Mouse (Mus musculus) embryonic facial prominence, embryonic 13.5 days (tissue): ENCODE measurements at regions not wholly inside any gene's neighbourhood (a gene's known extent, or its start where the extent isn't known, plus 50 kb on each side); places are given as distances from the start of the nearest gene placed in this dataset.

ENCODE experiments used
- ATAC-seq: fragments of 200-750 bp; cut with Nextera tagmentation; 2 replicates; pipeline ENCODE4 v1.8.0; 2017; ENCODE audit warnings: low read depth; ENCODE audit not compliant: insufficient number of reproducible peaks, insufficient read depth, low FRiP score, low TSS enrichment
- H3K27ac ChIP-seq: fragments of 300-500 bp; sonication (generic); 2 replicates; pipeline ENCODE4 v1.5.1; 2015; ENCODE audit warnings: moderate library complexity, mild to moderate bottlenecking, inconsistent platforms
- H3K27me3 ChIP-seq: fragments of 300-500 bp; sonication (generic); 2 replicates; pipeline ENCODE4 v1.6.1; 2015; ENCODE audit warnings: mild to moderate bottlenecking, inconsistent platforms
- H3K36me3 ChIP-seq: fragments of 300-500 bp; sonication (generic); 2 replicates; pipeline ENCODE4 v1.6.1; 2015; ENCODE audit warnings: mild to moderate bottlenecking, inconsistent platforms
- H3K4me1 ChIP-seq: fragments of 300-500 bp; sonication (generic); 2 replicates; pipeline ENCODE4 v1.6.1; 2015; ENCODE audit warnings: inconsistent platforms
- H3K4me2 ChIP-seq: fragments of 300-500 bp; sonication (generic); 2 replicates; pipeline ENCODE4 v1.6.1; 2015; ENCODE audit warnings: moderate library complexity, mild to moderate bottlenecking, inconsistent platforms
- H3K4me3 ChIP-seq: fragments of 300-500 bp; sonication (generic); 2 replicates; pipeline ENCODE4 v1.5.1; 2015; ENCODE audit warnings: mild to moderate bottlenecking, inconsistent platforms
- H3K9ac ChIP-seq: fragments of 300-500 bp; sonication (generic); 2 replicates; pipeline ENCODE4 v1.6.1; 2015; ENCODE audit warnings: mild to moderate bottlenecking, inconsistent platforms
- H3K9me3 ChIP-seq: fragments of 300-500 bp; sonication (generic); 2 replicates; pipeline ENCODE4 v1.6.1; 2016; ENCODE audit warnings: inconsistent platforms
- WGBS: fragments of 180-500 bp; shearing (Covaris S2); methylation state at CpG from one replicate; pipeline ENCODE4 v1.1.7; 2015; ENCODE audit warnings: mixed read lengths; 5-methylcytosine and 5-hydroxymethylcytosine counted together

GRCm38 (mm10) chr7:58310096-58310495 is 345.9 kb upstream of the Atp10a start:
- no peaks in the 10 kb centered on the region for H3K9me3 ChIP-seq
- H3K4me3 ChIP-seq = no peak overlapping the region
- ATAC-seq = no peak
- H3K4me1 ChIP-seq = no peaks in the 10 kb centered on the region
- no peak overlapping the region for H3K4me2 ChIP-seq
- H3K27ac ChIP-seq = no peak overlapping the region
- no peak overlapping the region for H3K9ac ChIP-seq
- WGBS = 83% methylated on average over 2 of the region's 2 CpGs
- H3K27me3 ChIP-seq = no peaks in the 10 kb centered on the region
- no peaks in the 10 kb centered on the region for H3K36me3 ChIP-seq

- Histone ChIP-seq H3K9me3 (no peaks in the 10 kb centered on the region), H3K4me2 (no peak overlapping the region), H3K27ac (no peak overlapping the region), H3K4me3 (no peak overlapping the region), H3K27me3 (no peaks in the 10 kb centered on the region), H3K4me1 (no peaks in the 10 kb centered on the region), H3K9ac (no peak overlapping the region), H3K36me3 (no peaks in the 10 kb centered on the region)
- no peak for ATAC-seq
- 48% methylated on average over 1 of the region's 1 CpGs for WGBS
Observed at GRCm38 (mm10) chr7:58322381-58322780, 333.6 kb upstream of the Atp10a start.

- no peak overlapping the region for H3K4me3 ChIP-seq
- no peaks in the 10 kb centered on the region for H3K27me3 ChIP-seq
- H3K9me3 ChIP-seq = no peaks in the 10 kb centered on the region
- ATAC-seq = no peak
- no peak overlapping the region for H3K9ac ChIP-seq
- H3K27ac ChIP-seq = no peak overlapping the region
- no peaks in the 10 kb centered on the region for H3K4me1 ChIP-seq
- no peak overlapping the region for H3K4me2 ChIP-seq
- H3K36me3 ChIP-seq = no peaks in the 10 kb centered on the region
- WGBS = 71% methylated on average over 1 of the region's 1 CpGs
Observed at GRCm38 (mm10) chr7:58367384-58367783, 288.6 kb upstream of the Atp10a start.

- WGBS = 79% methylated on average over 1 of the region's 1 CpGs
- no peak overlapping the region for H3K9ac ChIP-seq
- no peaks in the 10 kb centered on the region for H3K36me3 ChIP-seq
- H3K4me2 ChIP-seq = no peak overlapping the region
- no peak overlapping the region for H3K27ac ChIP-seq
- no peaks in the 10 kb centered on the region for H3K9me3 ChIP-seq
- H3K4me3 ChIP-seq = no peak overlapping the region
- no peaks in the 10 kb centered on the region for H3K27me3 ChIP-seq
- no peaks in the 10 kb centered on the region for H3K4me1 ChIP-seq
- no peak for ATAC-seq
Observed at GRCm38 (mm10) chr7:58383401-58383800, 272.6 kb upstream of the Atp10a start.

- no peak overlapping the region for H3K27ac ChIP-seq
- no peak overlapping the region for H3K4me3 ChIP-seq
- WGBS = 43% methylated on average over 1 of the region's 1 CpGs
- no peaks in the 10 kb centered on the region for H3K9me3 ChIP-seq
- ATAC-seq = no peak
- no peak overlapping the region for H3K4me2 ChIP-seq
- H3K4me1 ChIP-seq = no peaks in the 10 kb centered on the region
- H3K9ac ChIP-seq = no peak overlapping the region
- H3K36me3 ChIP-seq = no peaks in the 10 kb centered on the region
- no peaks in the 10 kb centered on the region for H3K27me3 ChIP-seq
Observed at GRCm38 (mm10) chr7:58388326-58388725, 267.6 kb upstream of the Atp10a start.

- Histone ChIP-seq H3K9ac (no peak overlapping the region), H3K4me1 (0 out of 2 replicates have a peak, but pooled peaks cover 2% of the 10 kb centered on the region), H3K27ac (no peak overlapping the region), H3K4me3 (no peak overlapping the region), H3K4me2 (no peak overlapping the region), H3K9me3 (no peaks in the 10 kb centered on the region), H3K27me3 (no peaks in the 10 kb centered on the region), H3K36me3 (no peaks in the 10 kb centered on the region)
- ATAC-seq = no peak
- 70% methylated on average over 4 of the region's 4 CpGs for WGBS
Observed at GRCm38 (mm10) chr7:58392391-58393115, 263.4 kb upstream of the Atp10a start.

GRCm38 (mm10) chr7:58397992-58398391 is 258.0 kb upstream of the Atp10a start:
- Histone ChIP-seq H3K9ac (peak overlapping the region; percentile 75), H3K27ac (peak overlapping the region; percentile 92), H3K4me1 (peaks cover 12% of the 10 kb centered on the region; the same call in 1 of the 2 replicates), H3K36me3 (no peaks in the 10 kb centered on the region), H3K4me3 (peak overlapping the region; percentile 62), H3K9me3 (no peaks in the 10 kb centered on the region), H3K4me2 (peak overlapping the region; percentile 64), H3K27me3 (no peaks in the 10 kb centered on the region)
- ATAC-seq = no peak
- WGBS = 11% methylated on average over 6 of the region's 6 CpGs

GRCm38 (mm10) chr7:58398558-58399144 is 257.3 kb upstream of the Atp10a start:
- H3K36me3 ChIP-seq = no peaks in the 10 kb centered on the region
- H3K9me3 ChIP-seq = no peaks in the 10 kb centered on the region
- H3K4me3 ChIP-seq = peak overlapping the region; percentile 62
- no peaks in the 10 kb centered on the region for H3K27me3 ChIP-seq
- H3K4me2 ChIP-seq = peak overlapping the region; percentile 64
- peak overlapping the region; percentile 75 for H3K9ac ChIP-seq
- peaks cover 12% of the 10 kb centered on the region; the same call in 1 of the 2 replicates for H3K4me1 ChIP-seq
- H3K27ac ChIP-seq = peak overlapping the region; percentile 92
- no peak for ATAC-seq
- 1% methylated on average over 9 of the region's 9 CpGs for WGBS

GRCm38 (mm10) chr7:58399145-58399604 is 256.8 kb upstream of the Atp10a start:
- under 1% methylated on average over 21 of the region's 21 CpGs for WGBS
- Histone ChIP-seq H3K4me2 (peak overlapping the region; percentile 64), H3K27ac (peak overlapping the region; percentile 92), H3K4me3 (peak overlapping the region; percentile 62), H3K36me3 (no peaks in the 10 kb centered on the region), H3K27me3 (no peaks in the 10 kb centered on the region), H3K9ac (peak overlapping the region; percentile 75), H3K9me3 (no peaks in the 10 kb centered on the region), H3K4me1 (peaks cover 12% of the 10 kb centered on the region; the same call in 1 of the 2 replicates)
- ATAC-seq = peak; percentile 97

GRCm38 (mm10) chr7:58399651-58400050 is 256.3 kb upstream of the Atp10a start:
- no peaks in the 10 kb centered on the region for H3K36me3 ChIP-seq
- H3K4me1 ChIP-seq = peaks cover 12% of the 10 kb centered on the region; the same call in 1 of the 2 replicates
- H3K27ac ChIP-seq = peak overlapping the region; percentile 65; the same call in 1 of the 2 replicates
- no peaks in the 10 kb centered on the region for H3K27me3 ChIP-seq
- H3K9me3 ChIP-seq = no peaks in the 10 kb centered on the region
- WGBS = 32% methylated on average over 5 of the region's 5 CpGs
- no peak for ATAC-seq
- H3K4me2 ChIP-seq = peak overlapping the region; percentile 64
- peak overlapping the region; percentile 65 for H3K9ac ChIP-seq
- H3K4me3 ChIP-seq = peak overlapping the region; percentile 62

GRCm38 (mm10) chr7:58400594-58400993 is 255.4 kb upstream of the Atp10a start:
- Histone ChIP-seq H3K9me3 (no peaks in the 10 kb centered on the region), H3K27me3 (no peaks in the 10 kb centered on the region), H3K9ac (no peak overlapping the region), H3K4me1 (peaks cover 12% of the 10 kb centered on the region; the same call in 1 of the 2 replicates), H3K4me3 (no peak overlapping the region), H3K36me3 (no peaks in the 10 kb centered on the region), H3K27ac (no peak overlapping the region), H3K4me2 (no peak overlapping the region)
- 76% methylated on average over 1 of the region's 1 CpGs for WGBS
- ATAC-seq = no peak
